Mouse (Mus musculus): ENCODE results near the gene Zfp991. TPM values are rescaled to one million over a fixed set of nuclear protein-coding genes. Genes with fewer than 3 reads are reported as not detected.

Gene Zfp991
- polyA plus RNA-seq, 1 experiment from 2014 or later = 6.5 TPM

Other genes with a start within 250 kb of the Zfp991 start
- gene Gm21411, start 222.4 kb upstream of the Zfp991 start, polyA plus RNA-seq (2016; fragmentation: Nextera tagmentation; extraction: Ambion mirVana) = not detected in 2 replicates
- gene Zfp989, start 160.1 kb upstream of the Zfp991 start, polyA plus RNA-seq (2016; fragmentation: Nextera tagmentation; extraction: Ambion mirVana) = not detected in 2 replicates
- 0.04 TPM in 1 of 2 replicates, not detected in the other for gene Rex2, start 110.2 kb upstream of the Zfp991 start, polyA plus RNA-seq (2016; fragmentation: Nextera tagmentation; extraction: Ambion mirVana)
- 0.06 and 0.09 TPM in 2 replicates for gene Zfp988, start 173.6 kb downstream of the Zfp991 start, polyA plus RNA-seq (2016; fragmentation: Nextera tagmentation; extraction: Ambion mirVana)
- gene Zfp978, start 229.3 kb downstream of the Zfp991 start, polyA plus RNA-seq (2016; fragmentation: Nextera tagmentation; extraction: Ambion mirVana) = not detected in 2 replicates